In the genomic region with DNA sequence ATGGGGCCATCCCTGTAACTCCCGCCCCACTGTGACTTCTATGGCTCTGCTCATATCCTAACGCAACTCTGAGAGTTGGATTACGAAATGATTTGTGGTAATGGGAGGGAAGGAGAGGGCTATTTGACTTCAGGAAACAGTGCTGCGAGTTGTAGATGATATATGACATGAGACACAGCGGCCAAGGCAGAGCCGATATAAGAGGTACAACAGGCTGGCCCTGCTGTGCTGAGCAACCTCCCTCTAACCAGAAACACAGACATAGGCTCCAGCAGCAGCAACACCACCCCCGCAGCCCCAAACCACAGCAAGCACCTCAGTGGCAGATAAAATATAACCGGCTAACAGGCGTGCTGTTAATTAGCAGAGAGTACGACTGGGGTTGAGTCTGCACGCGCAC, we compare ENCODE assay signal across 12 mouse cellular contexts.
DNase-seq lines count a peak whose midpoint lies in the region; ATAC-seq lines count a peak whose summit lies in the region.
"Had no signal": no experiment of that assay in that cellular context is flagged by ENCODE, and none has a peak within 500 bp of the region (broad histone marks: within the 10 kb centered on the region; RNA-seq: fewer than 3 reads in every experiment).

No protein-coding gene starts in this region.

- peaks cover 49% of the 10 kb centered on the region for H3K27me3 ChIP-seq in kidney, embryonic 15.5 days
- H3K27me3 ChIP-seq in limb, embryonic 10.5 days (ENCODE audit: low read depth, poor library complexity, severe bottlenecking) = peaks cover 59% of the 10 kb centered on the region
- no peaks in the 10 kb centered on the region for H3K27me3 ChIP-seq in neural tube, embryonic 14.5 days (ENCODE audit: control insufficient read depth, insufficient read depth, low read length)
- no peaks in the 10 kb centered on the region for H3K27me3 ChIP-seq in hindbrain, embryonic 14.5 days (ENCODE audit: control insufficient read depth, insufficient read depth, low read length)

- H3K27ac ChIP-seq in kidney, embryonic 15.5 days = no peak overlapping the region
- H3K27ac ChIP-seq in limb, embryonic 10.5 days = peak overlapping the region; percentile 22
- H3K27ac ChIP-seq in neural tube, embryonic 14.5 days (ENCODE audit: low read depth, low read length) = 0 out of 2 replicates have a peak overlapping the region, but pooled peaks have one; percentile 45
- no peak overlapping the region for H3K27ac ChIP-seq in hindbrain, embryonic 14.5 days
- H3K27ac ChIP-seq: liver, embryonic 12.5 days; macrophage had no signal

- peaks cover 24% of the 10 kb centered on the region for H3K4me1 ChIP-seq in kidney, embryonic 15.5 days
- H3K4me1 ChIP-seq in limb, embryonic 10.5 days = peaks cover 44% of the 10 kb centered on the region
- peaks cover 23% of the 10 kb centered on the region; the same call in 1 of the 2 replicates for H3K4me1 ChIP-seq in neural tube, embryonic 14.5 days (ENCODE audit: control insufficient read depth, insufficient read depth, low read length)
- H3K4me1 ChIP-seq in hindbrain, embryonic 14.5 days (replicated peaks; ENCODE audit: control insufficient read depth, insufficient read depth, low read length) = peaks cover 12% of the 10 kb centered on the region
- H3K4me1 ChIP-seq: liver, embryonic 12.5 days had no signal

- ATAC-seq in kidney, embryonic 15.5 days (replicated peaks; ENCODE audit: low FRiP score) = peak; percentile 67; the same call in 1 of the 2 replicates
- ATAC-seq in neural tube, embryonic 14.5 days (ENCODE audit: low read depth) = no peak
- ATAC-seq in monocyte, adult 5-6 weeks (replicated peaks; ENCODE audit: insufficient number of reproducible peaks, low FRiP score, low TSS enrichment, poor library complexity, severe bottlenecking) = no peak
- ATAC-seq in hindbrain, embryonic 14.5 days (ENCODE audit: low FRiP score) = no peak
- ATAC-seq: forebrain, embryonic 16.5 days; liver, embryonic 12.5 days had no signal

- no peak overlapping the region for H3K9ac ChIP-seq in kidney, embryonic 15.5 days
- H3K9ac ChIP-seq in neural tube, embryonic 14.5 days (replicated peaks; ENCODE audit: low read depth, low read length) = no peak overlapping the region
- no peak overlapping the region for H3K9ac ChIP-seq in hindbrain, embryonic 14.5 days
- H3K9ac ChIP-seq: liver, embryonic 12.5 days had no signal

- H3K4me2 ChIP-seq in kidney, embryonic 15.5 days = peak overlapping the region; percentile 2; the same call in 1 of the 2 replicates
- H3K4me2 ChIP-seq in neural tube, embryonic 14.5 days (ENCODE audit: low read depth, low read length) = no peak overlapping the region
- H3K4me2 ChIP-seq in hindbrain, embryonic 14.5 days (replicated peaks) = no peak overlapping the region
- H3K4me2 ChIP-seq: liver, embryonic 12.5 days had no signal

- DNase-seq in kidney, adult 11 months = no peak
- peak; percentile 1 for DNase-seq in ovary, postnatal 14 days (ENCODE audit: low spot score)
- no peak for DNase-seq in ovary, postnatal 10 days (ENCODE audit: low spot score)
- DNase-seq in limb, embryonic 10.5 days (ENCODE audit: low spot score) = peak; percentile 47
- DNase-seq in hindbrain, embryonic 14.5 days (ENCODE audit: low spot score) = no peak
- DNase-seq: cerebellum, adult 9-10 months had no signal

- H3K9me3 ChIP-seq in kidney, embryonic 15.5 days (replicated peaks) = no peaks in the 10 kb centered on the region
- H3K9me3 ChIP-seq in limb, embryonic 10.5 days (replicated peaks) = no peaks in the 10 kb centered on the region
- 0 out of 2 replicates have a peak, but pooled peaks cover 2% of the 10 kb centered on the region for H3K9me3 ChIP-seq in neural tube, embryonic 14.5 days (ENCODE audit: control insufficient read depth, low read length)
- no peaks in the 10 kb centered on the region for H3K9me3 ChIP-seq in hindbrain, embryonic 14.5 days (ENCODE audit: control insufficient read depth, low read length)
- H3K9me3 ChIP-seq: liver, embryonic 12.5 days had no signal

- no peak overlapping the region for H3K4me3 ChIP-seq in kidney, embryonic 15.5 days (replicated peaks)
- H3K4me3 ChIP-seq in limb, embryonic 10.5 days = no peak overlapping the region
- no peak overlapping the region for H3K4me3 ChIP-seq in neural tube, embryonic 14.5 days (ENCODE audit: low read depth, low read length)
- no peak overlapping the region for H3K4me3 ChIP-seq in hindbrain, embryonic 14.5 days (replicated peaks; ENCODE audit: low read length)
- H3K4me3 ChIP-seq: liver, embryonic 12.5 days had no signal

- WGBS in kidney, embryonic 15.5 days = 20% methylated on average over 12 of the region's 12 CpGs
- 25% methylated on average over 12 of the region's 12 CpGs for WGBS in limb, embryonic 10.5 days
- WGBS in neural tube, embryonic 14.5 days = 14% methylated on average over 12 of the region's 12 CpGs
- 39% methylated on average over 12 of the region's 12 CpGs for WGBS in hindbrain, embryonic 14.5 days

- no peaks in the 10 kb centered on the region for H3K36me3 ChIP-seq in kidney, embryonic 15.5 days
- no peaks in the 10 kb centered on the region for H3K36me3 ChIP-seq in limb, embryonic 10.5 days
- no peaks in the 10 kb centered on the region for H3K36me3 ChIP-seq in neural tube, embryonic 14.5 days (ENCODE audit: control insufficient read depth, insufficient read depth, low read length)
- no peaks in the 10 kb centered on the region for H3K36me3 ChIP-seq in hindbrain, embryonic 14.5 days (replicated peaks; ENCODE audit: control insufficient read depth, insufficient read depth)
- H3K36me3 ChIP-seq: liver, embryonic 12.5 days had no signal

Comparison
In these comparisons a context has a peak if more than half of its experiments do, and no peak if none do; other contexts are left out.
1. DNase-seq: peak in ovary, postnatal 14 days (single experiment) and limb, embryonic 10.5 days (single experiment); none in kidney, adult 11 months (single experiment), ovary, postnatal 10 days (single experiment) and hindbrain, embryonic 14.5 days (single experiment).
2. H3K27ac ChIP-seq: peak in limb, embryonic 10.5 days (single experiment) and neural tube, embryonic 14.5 days (single experiment); none in kidney, embryonic 15.5 days (single experiment) and hindbrain, embryonic 14.5 days (single experiment).